Mouse (Mus musculus) lung, adult 2 months (tissue): Measurements from ENCODE around the gene Apoe. TPM values are rescaled to one million over a fixed set of nuclear protein-coding genes. Genes with fewer than 3 reads are reported as not detected.

ENCODE experiments used
- DNase-seq: peaks from one replicate; pipeline ENCODE4 v3.0.0; 2022
- H3K4me1 ChIP-seq: fragments of 200-500 bp; 2 replicates; pipeline ENCODE4 v1.6.1; 2011; ENCODE audit warnings: low read length; ENCODE audit not compliant: control insufficient read depth, insufficient read depth
- H3K4me3 ChIP-seq: fragments of 200-500 bp; replicated peaks from 2 replicates; pipeline ENCODE3; 2011; ENCODE audit warnings: low read depth, mild to moderate bottlenecking, control low read depth, low read length; ENCODE audit errors: extremely low read depth
- CTCF ChIP-seq: fragments of 200-500 bp; IDR thresholded peaks from 2 replicates; pipeline ENCODE4 v1.5.1; 2011; ENCODE audit warnings: mild to moderate bottlenecking, low read length, control low read depth; ENCODE audit not compliant: insufficient read depth
- POLR2A ChIP-seq: fragments of 200-500 bp; IDR thresholded peaks from 2 replicates; pipeline ENCODE4 v1.6.1; 2011; ENCODE audit warnings: low read depth, mild to moderate bottlenecking, control low read depth, low read length, borderline replicate concordance; ENCODE audit errors: extremely low read depth
- WGBS: fragments of 180-500 bp; shearing (Covaris S2); methylation state at CpG from one replicate; pipeline ENCODE4 v1.1.7; 2018; 5-methylcytosine and 5-hydroxymethylcytosine counted together
- polyA plus RNA-seq: library from polyadenylated mRNA; depleted of rRNA; stranded (reverse); fragments of >200 nt; gene quantifications from 2 replicates; pipeline ENCODE4 v1.2.3, GENCODE M21; 2012

The Apoe gene
- polyA plus RNA-seq, 1 experiment, result 815 TPM

DNA sequence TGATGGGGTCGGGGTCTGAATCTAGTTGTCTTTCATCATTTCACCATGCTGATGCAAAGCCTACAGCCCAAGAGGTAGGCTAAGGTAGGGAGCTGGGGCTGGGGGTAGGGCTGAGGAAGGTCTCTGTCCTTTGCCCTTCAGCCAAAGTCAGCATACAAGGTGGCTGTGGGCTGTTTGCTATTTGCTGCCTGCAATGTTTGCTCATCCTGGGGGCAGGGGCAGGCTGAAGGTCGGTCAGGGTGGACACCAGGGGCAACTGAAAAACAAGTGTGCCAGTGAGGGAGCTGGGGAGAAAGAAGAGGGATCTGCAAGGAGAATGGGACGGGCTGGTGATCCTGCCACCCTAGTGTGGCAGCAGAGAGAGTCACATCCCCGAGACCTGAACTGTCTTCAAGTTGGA lies 13.6 kb downstream of the Apoe start:
- Histone ChIP-seq H3K4me1 (no peaks in the 10 kb centered on the region; the same call in 1 of the 2 replicates), H3K4me3 (no peak overlapping the region)
- no peak for DNase-seq
- 63% methylated on average over 4 of the region's 4 CpGs for WGBS
- no peak for TF ChIP-seq CTCF
- no peak for TF ChIP-seq POLR2A

DNA sequence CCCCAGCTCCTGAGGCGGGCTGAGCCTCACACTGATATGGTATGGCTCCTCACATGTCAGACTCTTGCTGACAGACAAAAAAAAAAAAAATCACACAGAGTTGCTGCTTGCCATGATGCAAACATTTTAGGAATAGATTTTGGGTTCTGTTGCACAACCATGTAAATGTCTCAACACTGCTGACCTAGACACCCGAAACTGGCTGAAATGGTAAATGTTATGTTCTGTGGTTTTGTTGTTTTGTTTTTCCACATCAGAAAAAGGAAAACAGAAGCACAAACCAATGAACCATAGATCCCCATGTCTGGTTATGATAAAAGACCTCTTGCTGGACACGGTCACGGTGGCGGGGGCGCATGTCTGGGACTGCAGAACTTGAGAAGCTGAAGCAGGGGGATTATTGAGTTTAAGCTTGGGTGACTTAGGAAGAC lies 15.2 kb downstream of the Apoe start:
- WGBS, result 78% methylated on average over 6 of the region's 6 CpGs
- DNase-seq, result no peak

DNA sequence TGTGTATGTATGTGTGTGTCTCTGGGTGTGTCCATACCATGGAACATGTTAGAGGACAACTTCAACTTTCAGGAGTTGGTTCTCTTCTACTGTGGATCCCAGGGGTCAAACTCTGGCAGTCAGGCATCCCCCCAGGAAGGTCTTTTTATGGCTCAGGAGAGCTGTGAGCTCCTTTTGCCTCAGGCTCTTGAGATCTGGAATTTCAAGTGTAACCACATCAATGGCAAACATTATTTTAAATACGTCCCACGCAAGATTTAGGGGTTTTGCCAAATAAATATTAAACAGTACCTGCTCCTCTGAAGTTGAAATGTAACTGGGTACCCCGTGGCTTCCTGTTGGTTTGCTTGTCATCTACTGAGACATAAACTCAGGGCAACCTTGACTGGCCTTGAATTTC lies 16.0 kb downstream of the Apoe start:
- 56% methylated on average over 3 of the region's 3 CpGs for WGBS
- TF ChIP-seq POLR2A (no peak), CTCF (no peak)
- Histone ChIP-seq H3K4me1 (no peaks in the 10 kb centered on the region; the same call in 1 of the 2 replicates), H3K4me3 (no peak overlapping the region)
- no peak for DNase-seq

More for the DNA sequence above, 15.2 kb downstream of the Apoe start:
- Histone ChIP-seq H3K4me1 (no peaks in the 10 kb centered on the region; the same call in 1 of the 2 replicates), H3K4me3 (no peak overlapping the region)
- TF ChIP-seq CTCF (no peak), POLR2A (no peak)

DNA sequence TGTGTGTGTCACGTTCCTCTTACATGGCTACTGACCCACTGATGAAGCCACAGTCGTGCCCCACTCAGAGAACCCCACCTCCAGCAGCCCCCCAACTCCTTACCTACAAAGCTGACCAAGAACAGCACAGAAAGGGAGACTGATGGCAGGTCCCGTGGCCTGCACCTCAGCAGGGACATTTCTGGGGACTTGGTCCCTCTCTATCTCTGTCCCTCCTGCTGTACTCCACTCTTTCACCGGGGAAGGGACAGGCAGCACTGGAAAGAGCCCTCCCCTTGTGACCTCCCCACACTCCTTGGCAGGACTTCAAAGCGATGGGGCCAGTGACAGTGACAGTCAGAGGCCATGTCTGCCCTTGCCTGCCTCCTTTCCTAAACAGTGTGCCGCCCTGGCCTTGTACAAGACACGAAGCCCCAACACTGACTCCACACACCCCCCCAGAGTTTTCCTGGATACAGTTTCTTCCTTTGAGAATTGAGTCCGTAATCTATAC lies 17.7 kb downstream of the Apoe start, which contains the start of the genes Gm44805 and Apoc4:
Gene Gm44805 (minus strand): TSS at position 222 of the 493 bp plus-strand sequence.
Gene Apoc4 (minus strand): TSS at position 278 of the 493 bp plus-strand sequence.
- Histone ChIP-seq H3K4me1 (no peaks in the 10 kb centered on the region; the same call in 1 of the 2 replicates), H3K4me3 (no peak within 1 kb of the TSS)
- WGBS, result 53% methylated on average over 8 of the region's 8 CpGs
- no peak for DNase-seq
- no peak for TF ChIP-seq CTCF
- no peak for TF ChIP-seq POLR2A

DNA sequence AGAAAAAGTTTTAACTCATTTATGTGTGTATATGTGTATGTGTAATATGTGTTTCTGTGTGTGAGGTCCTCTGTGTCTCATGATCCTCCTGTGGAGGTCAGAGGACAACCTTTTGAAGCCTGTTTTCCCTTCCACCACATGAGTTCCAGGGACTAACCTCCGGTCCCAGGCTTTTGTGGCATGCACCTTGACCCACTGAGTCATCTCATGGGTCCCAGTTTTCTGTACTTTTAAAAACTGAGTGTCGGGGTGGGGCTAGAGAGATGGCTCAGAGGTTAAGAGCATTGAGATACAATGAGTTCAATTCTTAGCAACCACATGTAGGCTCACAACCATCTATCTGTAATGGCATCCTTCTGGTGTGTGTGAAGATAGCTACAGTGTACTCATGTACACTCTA lies 18.3 kb downstream of the Apoe start:
- 70% methylated on average over 2 of the region's 2 CpGs for WGBS
- Histone ChIP-seq H3K4me3 (no peak overlapping the region), H3K4me1 (no peaks in the 10 kb centered on the region; the same call in 1 of the 2 replicates)
- DNase-seq, result no peak
- TF ChIP-seq CTCF, result no peak
- no peak for TF ChIP-seq POLR2A

DNA sequence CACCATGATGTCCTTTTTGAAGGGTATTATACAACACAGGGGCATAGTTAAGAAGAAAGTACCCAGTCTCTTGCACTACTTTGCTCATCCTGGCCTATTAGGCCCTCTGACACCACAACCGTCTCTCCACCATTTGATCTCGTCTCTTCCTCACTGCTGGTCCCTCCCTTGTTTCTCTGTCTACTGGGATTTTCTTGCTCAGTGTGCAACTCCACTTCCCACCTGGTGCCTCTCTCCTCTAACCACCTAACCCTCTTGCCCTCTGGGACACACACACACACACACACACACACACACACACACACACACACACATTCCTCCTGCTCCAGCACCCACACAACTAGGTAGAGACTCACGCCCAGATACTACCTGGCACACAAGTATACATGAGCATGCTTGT lies 20.1 kb downstream of the Apoe start:
- Histone ChIP-seq H3K4me1 (no peaks in the 10 kb centered on the region; the same call in 1 of the 2 replicates), H3K4me3 (no peak overlapping the region)
- 92% methylated on average over 3 of the region's 3 CpGs for WGBS
- TF ChIP-seq CTCF (no peak), POLR2A (no peak)
- no peak for DNase-seq

DNA sequence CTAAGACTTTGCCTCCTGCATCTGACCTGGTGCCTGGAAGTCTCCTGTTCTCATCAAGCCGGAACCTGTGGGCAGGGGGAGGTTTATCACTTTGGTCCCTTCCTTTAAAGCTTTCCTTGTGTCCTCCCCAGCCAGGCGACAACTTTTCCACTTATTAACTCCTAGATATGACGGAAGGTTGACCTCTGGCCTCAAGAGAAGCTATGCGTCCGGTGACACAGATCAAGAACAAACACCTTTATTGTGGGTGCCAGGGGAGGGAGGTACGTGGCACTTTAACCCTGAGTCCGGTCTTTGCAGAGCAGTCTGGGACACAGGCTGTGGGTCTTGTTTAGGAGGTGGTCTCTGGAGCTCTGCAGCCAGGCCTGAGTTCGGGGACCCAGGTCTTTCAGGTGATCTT lies 21.1 kb downstream of the Apoe start, which contains the start of gene Apoc2:
Gene Apoc2 (minus strand): TSS at position 70 of the 400 bp plus-strand sequence.
- TF ChIP-seq POLR2A, result no peak
- no peak for TF ChIP-seq CTCF
- Histone ChIP-seq H3K4me1 (no peaks in the 10 kb centered on the region), H3K4me3 (no peak within 1 kb of the TSS)
- 66% methylated on average over 8 of the region's 8 CpGs for WGBS
- no peak for DNase-seq

DNA sequence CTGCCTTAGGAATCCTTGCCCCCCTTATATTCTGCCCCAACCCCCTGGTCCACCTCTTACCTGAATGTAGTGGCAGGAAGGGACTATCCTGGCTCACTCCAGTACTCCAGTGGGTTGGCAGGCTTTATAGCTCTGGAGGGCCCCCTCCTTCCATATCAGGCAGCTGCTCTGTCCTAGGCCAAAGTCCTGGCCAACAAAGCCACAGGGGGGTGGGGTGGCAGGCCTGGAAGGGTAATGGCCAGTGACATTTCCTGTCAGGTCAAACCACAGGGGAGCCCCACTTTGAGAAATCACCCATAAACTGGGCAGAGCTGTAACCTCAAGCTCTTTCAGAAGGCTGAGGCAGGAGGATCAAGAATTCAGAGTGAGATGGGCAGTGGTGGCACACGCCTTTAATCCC lies 22.3 kb downstream of the Apoe start:
- 65% methylated on average over 1 of the region's 1 CpGs for WGBS
- no peak overlapping the region for H3K4me3 ChIP-seq
- no peaks in the 10 kb centered on the region for H3K4me1 ChIP-seq
- TF ChIP-seq POLR2A, result no peak
- no peak for TF ChIP-seq CTCF
- no peak for DNase-seq

DNA sequence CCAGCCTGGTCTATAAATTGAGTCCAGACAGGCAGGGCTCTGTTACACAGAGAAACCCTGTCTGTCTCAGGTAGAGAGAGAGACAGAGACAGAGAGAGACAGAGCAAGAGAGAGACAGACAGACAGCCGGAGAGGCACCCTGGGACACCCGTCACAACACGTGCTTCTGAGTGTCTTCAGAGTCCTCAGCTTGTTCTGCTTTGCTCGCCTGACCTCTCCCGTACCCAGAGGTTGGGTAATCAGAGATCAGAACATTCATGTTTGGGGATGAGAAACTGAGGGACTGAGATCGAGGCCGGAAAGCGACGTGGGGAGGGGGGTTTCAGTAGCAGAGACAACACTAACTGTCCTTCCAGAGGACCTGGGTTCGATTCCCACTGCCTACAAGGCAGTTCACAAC lies 23.2 kb downstream of the Apoe start:
- Histone ChIP-seq H3K4me1 (no peaks in the 10 kb centered on the region), H3K4me3 (no peak overlapping the region)
- TF ChIP-seq POLR2A, result no peak
- no peak for TF ChIP-seq CTCF
- 71% methylated on average over 10 of the region's 10 CpGs for WGBS
- no peak for DNase-seq

DNA sequence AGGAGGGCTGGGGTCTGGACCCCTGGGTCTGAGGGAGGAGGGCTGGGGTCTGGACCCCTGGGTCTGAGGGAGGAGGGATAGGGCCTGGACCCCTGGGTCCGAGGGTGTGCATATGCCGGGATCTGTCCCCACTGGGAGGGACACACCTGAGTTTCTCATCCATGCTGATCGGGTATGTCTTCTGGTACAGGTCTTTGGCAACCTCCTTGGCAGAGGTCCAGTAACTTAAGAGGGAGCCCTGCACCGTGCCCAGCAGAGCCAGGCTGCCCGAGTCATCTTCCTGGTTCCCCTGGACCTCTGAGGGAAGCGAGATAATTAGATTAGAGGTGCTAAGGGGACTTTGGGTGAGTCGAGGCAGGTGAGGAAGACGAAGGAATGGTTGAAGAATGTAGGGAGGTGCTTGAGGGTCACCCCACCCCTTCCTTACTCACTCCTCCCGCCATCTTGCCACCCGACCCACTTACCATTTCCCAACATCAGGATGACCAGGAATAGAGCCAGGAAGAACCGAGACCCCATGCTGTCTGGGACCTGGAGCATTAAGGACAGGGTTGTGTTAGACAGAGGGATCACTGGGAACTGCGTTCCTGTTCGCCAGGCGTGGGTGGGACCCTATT lies 25.8 kb downstream of the Apoe start:
- DNase-seq, result no peak
- TF ChIP-seq POLR2A (no peak), CTCF (no peak)
- peaks cover 5% of the 10 kb centered on the region; the same call in 1 of the 2 replicates for H3K4me1 ChIP-seq
- H3K4me3 ChIP-seq, result no peak overlapping the region
- WGBS, result 49% methylated on average over 14 of the region's 14 CpGs
